Mouse (Mus musculus) cortical plate, adult 2 months (tissue): Measurements from ENCODE around the gene Sirt4.

ENCODE experiments used
- CTCF ChIP-seq: fragments of 200-500 bp; IDR thresholded peaks from 2 replicates; pipeline ENCODE4 v1.5.1; 2011; ENCODE audit warnings: mild to moderate bottlenecking, control low read depth, low read length; ENCODE audit not compliant: insufficient read depth; ENCODE audit errors: extremely low read depth
- POLR2A ChIP-seq: fragments of 200-500 bp; IDR thresholded peaks from 2 replicates; pipeline ENCODE4 v1.6.1; 2011; ENCODE audit warnings: mild to moderate bottlenecking, low read length, control low read depth; ENCODE audit not compliant: insufficient read depth; ENCODE audit errors: extremely low read depth

DNA sequence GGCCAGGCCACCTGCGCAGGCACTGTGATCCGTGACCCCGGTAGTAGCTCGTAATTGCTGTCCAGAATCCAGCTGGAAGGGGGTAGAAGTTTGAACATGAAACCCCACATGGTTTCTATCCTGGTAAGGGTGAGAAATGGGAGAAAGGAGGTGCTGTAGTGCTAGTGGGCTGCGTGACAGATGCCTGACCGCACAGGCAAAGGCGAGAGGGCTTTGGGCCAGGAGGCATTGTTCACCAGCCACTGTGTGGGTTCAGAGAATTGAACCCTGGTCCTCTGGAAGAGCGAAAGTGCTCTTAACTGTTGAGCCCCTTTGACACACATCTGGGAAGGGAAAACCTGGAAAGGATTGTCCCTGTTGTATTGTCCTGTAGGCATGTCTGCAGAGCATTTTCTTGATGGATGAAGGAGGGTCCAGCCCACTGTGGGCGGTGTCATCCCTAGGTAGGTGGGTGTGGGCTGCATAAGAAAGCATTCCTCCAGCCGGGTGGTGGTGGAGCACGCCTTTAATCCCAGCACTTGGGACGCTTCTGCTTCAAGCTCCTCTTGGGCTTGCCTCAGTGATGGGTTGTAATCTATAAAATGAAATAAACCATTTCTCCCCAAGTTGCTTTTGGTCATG, 8.3 kb downstream of the Sirt4 start:
- TF ChIP-seq CTCF (no peak), POLR2A (no peak)
